Mouse (Mus musculus) T-helper 17 cell (primary cell): ENCODE measurements at regions not wholly inside any gene's neighbourhood (a gene's known extent, or its start where the extent isn't known, plus 50 kb on each side); places are given as distances from the start of the nearest gene placed in this dataset.

Experiments
- in situ Hi-C, 2 experiments: fragments of 300-600 bp; cut with MboI, MseI; formaldehyde crosslinking; loops; 1 replicate in 1 of 2; 2 replicates in 1 of 2; pipeline ENCODE4 v1.15.1; 2025; ENCODE audit warnings: high pct_unique_total_duplicates in 2 of 2

DNA sequence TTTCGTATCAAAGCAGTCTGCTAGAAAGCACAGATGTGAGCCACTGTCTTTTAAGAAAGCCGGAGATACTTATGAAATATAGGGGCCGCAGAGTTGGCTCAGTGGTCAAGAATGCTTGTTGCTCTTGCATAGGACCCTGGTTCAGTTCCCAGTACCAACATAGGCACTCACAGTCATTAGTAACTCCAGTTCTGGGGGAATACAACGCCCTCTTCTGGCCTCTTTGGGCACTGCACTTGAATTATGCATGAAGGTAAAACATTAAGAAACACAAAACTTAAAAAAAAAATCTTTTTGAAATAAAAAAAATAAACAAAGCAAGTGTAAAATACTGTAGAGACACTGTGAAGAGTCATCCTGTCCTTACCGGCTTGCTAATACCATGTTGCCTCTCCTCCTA is 94.7 kb upstream of the Irf2bp2 start:
- in situ Hi-C loops, result loop anchor here (5.0 to 10.0 kb wide), 2 partner anchors 91 to 976 kb away; no protein-coding TSS in a partner anchor

DNA sequence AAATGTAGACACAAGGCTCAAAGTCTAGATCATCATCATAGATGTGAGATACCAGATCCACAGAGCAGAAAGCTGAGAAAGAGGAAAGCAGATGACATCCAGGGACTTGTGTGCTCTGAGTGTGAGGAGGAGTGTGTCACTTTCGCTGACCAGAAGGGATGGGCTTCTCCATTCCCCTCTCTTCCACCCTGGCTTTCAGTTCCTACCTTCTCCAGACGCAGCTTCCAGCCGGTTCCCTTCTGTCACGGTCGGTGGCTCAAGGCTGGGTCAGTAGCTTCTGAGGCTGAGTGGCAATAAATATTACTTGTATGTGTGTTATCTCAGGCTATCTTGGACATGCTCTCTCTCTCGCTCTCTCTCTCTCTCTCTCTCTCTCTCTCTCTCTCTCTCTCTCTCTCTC is 94.2 kb upstream of the Irf2bp2 start:
- in situ Hi-C loops, result loop anchor here (5.0 to 10.0 kb wide), 2 partner anchors 91 to 977 kb away; no protein-coding TSS in a partner anchor

- in situ Hi-C loops, result loop anchor here (5.0 to 10.0 kb wide), 2 partner anchors 90 to 978 kb away; no protein-coding TSS in a partner anchor
Measured at GRCm38 (mm10) chr8:126686827-126687226, 93.0 kb upstream of the Irf2bp2 start.

DNA sequence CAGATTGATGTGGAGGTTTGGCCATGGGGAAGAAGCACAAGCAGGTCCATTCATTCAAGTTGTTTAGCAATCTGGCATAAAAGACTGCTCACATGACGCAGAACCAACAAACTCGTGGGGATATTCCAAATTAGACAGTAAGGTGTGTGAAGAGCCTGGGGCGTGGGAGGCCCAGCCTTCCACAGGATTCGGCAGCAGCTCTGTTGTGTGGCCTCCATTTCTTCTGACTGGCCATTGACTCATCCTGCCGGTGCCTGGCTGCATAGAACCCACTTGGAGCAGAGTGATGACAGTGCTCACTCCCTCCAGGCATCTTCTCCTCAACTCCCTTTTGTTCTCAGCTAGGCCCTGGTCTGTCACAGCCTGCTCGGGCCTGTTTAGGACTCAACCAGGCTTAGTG is 91.6 kb upstream of the Irf2bp2 start:
- in situ Hi-C loops, result loop anchor here (5.0 to 10.0 kb wide), 2 partner anchors 88 to 979 kb away; no protein-coding TSS in a partner anchor

DNA sequence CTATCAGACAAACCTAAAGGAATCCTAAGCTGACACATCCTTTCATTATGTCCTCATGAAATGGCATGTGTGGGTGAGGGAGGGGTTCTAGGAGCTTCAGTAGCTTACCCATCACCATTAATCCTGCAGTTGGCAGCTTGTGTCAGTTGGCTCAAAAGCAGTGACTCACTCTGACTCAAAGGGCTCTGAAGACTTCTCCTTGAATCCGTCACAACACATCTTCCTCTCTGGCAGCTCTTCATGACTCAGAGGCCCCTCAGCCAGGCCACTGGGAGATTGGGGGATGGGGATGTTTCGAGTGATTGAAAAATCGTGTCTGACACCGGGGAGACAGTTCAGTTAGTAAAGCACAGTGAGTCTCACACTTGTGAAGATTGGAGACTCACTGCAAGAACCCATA is 90.2 kb upstream of the Irf2bp2 start:
- in situ Hi-C loops, result loop anchor here in 1 of 2 experiments (10.0 kb wide), 1 partner anchor 981 kb away; no protein-coding TSS in a partner anchor

DNA sequence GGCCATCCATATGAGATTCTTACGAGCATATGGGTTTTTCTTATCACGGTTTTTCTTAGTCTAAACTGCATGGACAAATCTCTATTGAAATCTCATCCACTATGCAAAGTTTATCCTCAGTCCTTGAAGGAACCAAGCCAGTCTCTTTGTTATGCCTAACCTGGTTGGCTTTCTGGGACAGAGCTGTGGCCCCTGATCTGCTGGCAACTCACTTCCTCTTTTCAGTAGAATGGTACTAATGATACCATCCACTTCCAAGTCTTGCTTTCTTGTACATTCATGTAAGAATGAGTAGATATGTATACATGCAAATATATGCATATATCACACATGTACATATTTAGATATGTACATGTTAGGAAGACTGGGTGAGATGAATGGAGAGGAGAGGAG is 89.8 kb upstream of the Irf2bp2 start:
- in situ Hi-C loops, result loop anchor here in 1 of 2 experiments (10.0 kb wide), 1 partner anchor 981 kb away; no protein-coding TSS in a partner anchor

DNA sequence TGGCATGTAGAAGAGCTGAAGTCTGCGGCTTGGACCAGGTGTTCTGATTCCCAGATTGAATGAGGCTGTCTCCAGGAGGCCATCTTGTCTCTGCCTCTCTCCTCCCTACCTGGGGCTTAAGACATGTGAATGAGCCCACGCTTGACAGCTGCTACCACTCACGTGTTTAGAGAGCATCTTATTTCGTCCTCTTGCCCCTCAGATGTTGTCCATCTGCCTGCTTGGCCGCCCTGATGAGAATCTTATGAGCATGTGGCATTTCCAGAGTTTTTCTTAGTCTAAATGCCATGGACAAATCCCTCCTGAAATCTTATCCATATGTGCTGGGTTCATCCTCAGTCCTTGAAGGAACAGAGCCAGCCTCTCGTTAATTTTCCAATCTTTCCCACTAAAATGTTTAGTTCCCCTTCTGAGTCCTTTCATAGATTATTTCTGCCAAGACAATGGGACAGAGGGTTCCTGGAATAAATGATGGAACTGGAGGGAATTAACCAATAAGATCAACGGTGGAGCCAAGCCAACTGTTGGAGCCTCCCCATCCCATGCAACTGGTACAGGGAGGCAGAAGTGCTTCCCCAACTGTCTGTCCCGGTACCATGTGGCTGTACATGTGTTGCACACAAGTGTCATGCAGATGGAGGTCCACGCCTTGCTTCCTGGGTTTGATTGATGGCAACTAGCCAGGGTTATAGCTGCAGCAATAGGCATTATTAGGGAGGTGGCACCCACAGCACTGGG is 89.2 kb upstream of the Irf2bp2 start:
- in situ Hi-C loops, result loop anchor here in 1 of 2 experiments (10.0 kb wide), 1 partner anchor 982 kb away; no protein-coding TSS in a partner anchor

DNA sequence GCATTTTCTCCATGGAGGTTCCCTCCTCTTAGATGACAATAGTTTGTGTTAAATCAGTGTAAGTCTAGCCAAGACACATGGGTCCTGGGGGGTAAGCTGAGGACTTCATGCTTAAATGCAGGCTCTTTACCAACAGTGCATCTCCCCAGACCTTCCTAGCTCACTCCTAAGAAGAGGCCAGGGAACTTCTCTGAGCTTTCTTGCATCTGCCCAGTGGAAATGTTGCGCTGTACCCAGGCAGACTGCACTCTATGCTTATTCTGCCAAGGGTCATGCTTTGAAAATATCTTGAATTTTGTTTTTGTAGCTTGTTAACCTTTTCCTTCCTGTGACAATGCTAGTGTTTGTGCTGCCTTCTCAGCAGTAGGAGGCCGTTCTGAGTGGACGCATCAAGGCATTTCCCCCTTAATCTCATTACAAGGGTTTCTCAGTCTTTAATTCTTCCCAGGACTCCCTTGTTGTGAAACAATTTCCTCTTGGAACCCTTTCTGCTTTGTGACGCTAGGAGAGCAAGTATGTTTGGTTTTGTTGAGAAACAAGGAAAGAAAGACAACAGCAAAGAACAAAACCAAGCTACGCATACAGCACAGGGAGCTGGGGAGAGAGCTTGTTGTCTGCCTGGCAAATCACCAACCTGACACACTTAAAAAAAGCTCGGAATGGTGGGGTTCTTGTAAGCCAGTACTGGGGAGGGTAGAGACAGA is 88.3 kb upstream of the Irf2bp2 start:
- in situ Hi-C loops, result loop anchor here in 1 of 2 experiments (10.0 kb wide), 1 partner anchor 983 kb away; no protein-coding TSS in a partner anchor

DNA sequence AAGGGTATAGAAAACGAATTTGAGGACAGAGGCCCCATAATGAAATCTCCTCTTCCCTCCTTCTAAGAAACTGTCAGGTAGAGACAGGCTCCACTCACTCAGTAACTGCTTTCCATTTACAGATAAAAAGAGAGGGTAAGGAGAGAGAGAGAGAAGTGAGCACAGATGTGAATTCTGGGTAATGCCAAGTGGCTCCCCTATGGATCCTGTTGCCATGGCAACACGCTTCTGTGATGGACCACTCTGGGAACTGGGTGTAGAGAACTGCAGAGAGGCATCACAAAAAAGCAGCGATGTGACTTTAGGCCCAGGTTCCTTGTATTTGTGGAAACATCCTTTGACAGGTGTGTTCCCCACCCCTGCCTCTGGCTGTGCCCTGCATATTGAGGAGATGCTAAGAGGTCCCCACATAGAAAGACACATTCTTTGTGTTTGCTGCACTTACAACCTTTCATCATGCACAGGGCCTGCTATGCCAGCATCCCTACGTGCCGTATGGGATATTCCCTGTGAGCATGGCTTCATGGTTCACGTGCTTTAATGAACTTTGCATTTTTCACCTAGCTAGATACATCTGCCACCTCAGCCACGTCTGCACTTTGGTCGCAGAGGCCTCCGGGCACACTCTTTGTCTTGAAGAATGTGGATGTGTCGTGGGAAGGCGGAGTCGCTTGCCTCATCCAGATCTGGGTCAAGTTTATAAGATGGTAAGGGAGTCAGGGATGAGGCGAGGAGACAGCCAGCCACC is 84.4 kb upstream of the Irf2bp2 start:
- in situ Hi-C loops, result no loop called here

- in situ Hi-C loops, result no loop called here
Measured at GRCm38 (mm10) chr8:126675153-126675552, 81.4 kb upstream of the Irf2bp2 start.

DNA sequence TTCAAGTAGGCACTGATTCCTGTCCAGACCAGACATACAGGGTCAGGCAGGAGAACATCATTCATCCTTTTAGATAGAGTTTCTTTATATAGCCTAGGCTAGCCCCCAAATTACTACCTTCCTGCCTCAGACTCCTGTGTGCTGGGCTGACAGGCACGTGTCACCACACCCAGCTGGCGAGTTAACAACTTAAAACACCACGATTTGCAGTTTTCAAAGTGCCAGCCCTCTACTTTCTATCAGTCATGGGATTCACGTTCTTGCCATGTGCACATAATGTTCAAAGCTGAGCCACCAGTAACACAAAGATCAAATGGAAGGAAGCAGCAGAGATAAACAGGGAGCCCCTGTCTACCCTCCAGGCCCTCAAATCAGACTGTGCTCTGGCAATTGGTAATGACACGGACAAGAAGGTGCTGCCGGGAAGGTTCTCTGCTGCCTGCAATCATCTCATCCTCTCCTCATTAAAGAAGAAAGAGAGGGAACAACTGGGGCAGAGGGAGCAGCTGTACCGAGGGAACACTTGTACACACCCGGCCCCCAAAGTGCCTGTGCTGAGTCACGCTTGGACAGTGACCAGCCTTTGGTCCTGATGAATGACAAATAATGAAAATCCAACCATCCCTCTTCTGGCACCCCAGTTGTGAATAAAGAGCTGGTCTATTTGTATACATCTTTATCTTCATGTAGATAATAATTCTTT is 79.4 kb upstream of the Irf2bp2 start:
- in situ Hi-C loops, result no loop called here

GRCm38 (mm10) chr8:126671594-126671993 is 77.8 kb upstream of the Irf2bp2 start:
- in situ Hi-C loops, result no loop called here

GRCm38 (mm10) chr8:126669919-126670318 is 76.1 kb upstream of the Irf2bp2 start:
- in situ Hi-C loops, result no loop called here

GRCm38 (mm10) chr8:126669154-126669553 is 75.4 kb upstream of the Irf2bp2 start:
- in situ Hi-C loops, result no loop called here

GRCm38 (mm10) chr8:126668657-126669025 is 74.9 kb upstream of the Irf2bp2 start:
- in situ Hi-C loops, result no loop called here

- in situ Hi-C loops, result no loop called here
Measured at GRCm38 (mm10) chr8:126667721-126668656, 74.2 kb upstream of the Irf2bp2 start.

- in situ Hi-C loops, result no loop called here
Measured at GRCm38 (mm10) chr8:126667086-126667720, 73.4 kb upstream of the Irf2bp2 start.

DNA sequence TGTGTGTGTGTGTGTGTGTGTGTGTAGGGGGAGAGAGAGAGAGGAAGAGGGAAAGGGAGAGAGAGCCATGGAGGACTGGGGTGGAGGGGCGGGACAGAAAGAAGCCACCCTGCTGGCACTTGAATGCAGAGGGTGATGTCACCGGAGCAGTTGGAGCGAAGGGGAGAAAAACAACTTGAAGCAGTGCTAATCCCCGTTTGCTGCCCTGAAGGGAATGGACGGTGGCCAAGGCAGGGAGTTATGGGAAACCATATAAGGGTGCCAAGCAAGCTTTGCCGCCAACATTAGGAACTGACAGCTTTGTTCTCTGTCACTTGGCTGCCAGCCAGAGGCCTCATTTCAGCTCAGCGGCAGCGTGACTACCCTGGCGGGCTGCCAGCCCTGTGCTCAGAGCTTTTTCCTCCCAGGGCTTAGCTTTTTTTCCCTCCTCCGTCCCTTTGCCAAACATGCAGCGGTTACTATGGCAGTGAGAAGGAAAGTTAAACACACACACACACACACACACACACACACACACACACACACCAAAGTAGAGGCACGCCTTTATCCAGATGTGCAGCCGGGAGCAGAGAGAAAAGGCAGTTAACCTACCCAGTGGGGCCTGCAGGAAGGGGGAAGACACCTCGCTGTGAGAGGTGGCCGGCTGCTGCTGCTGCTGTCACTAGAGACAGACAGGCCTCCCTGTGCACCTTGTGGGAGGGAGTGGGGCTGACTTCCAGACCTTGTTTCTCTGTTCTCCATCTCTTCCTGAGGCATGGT is 72.7 kb upstream of the Irf2bp2 start:
- in situ Hi-C loops, result no loop called here
